Comparison of ENCODE assay signal across 29 mouse cellular contexts in the genomic region with DNA sequence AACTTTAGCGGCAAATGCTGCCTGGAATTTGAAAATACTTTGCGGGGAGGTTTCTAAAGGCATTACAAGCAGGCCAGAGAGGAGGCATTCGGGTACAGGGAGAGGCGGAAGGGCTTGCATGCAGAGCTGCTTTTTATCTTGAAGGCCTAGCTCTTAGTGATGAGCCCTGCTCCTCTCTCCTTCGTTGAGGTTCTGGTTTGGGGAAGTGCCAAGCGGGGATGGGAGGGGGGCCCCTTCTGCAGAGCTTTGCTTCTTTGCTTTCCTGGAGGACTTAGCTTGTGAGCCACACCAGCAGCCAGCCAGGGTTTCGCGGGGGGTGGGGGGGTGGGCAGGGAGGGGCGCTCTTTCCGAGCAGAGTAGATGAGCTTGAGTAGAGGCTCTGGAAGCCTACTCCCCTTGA. TPM values are rescaled to one million over a fixed set of nuclear protein-coding genes. Genes with fewer than 3 reads are reported as not detected.
DNase-seq lines count a peak whose midpoint lies in the region; ATAC-seq and TF ChIP-seq lines count a peak whose summit lies in the region.
"Had no signal": no experiment of that assay in that cellular context is flagged by ENCODE, and none has a peak within 500 bp of the region (broad histone marks: within the 10 kb centered on the region; RNA-seq: fewer than 3 reads in every experiment).

No protein-coding gene starts in this region.

- H3K4me1 ChIP-seq in cerebellum, adult 2 months (ENCODE audit: control insufficient read depth, insufficient read depth, low read length) = peaks cover 38% of the 10 kb centered on the region
- H3K4me1 ChIP-seq in forebrain, embryonic 13.5 days = peaks cover 47% of the 10 kb centered on the region
- peaks cover 38% of the 10 kb centered on the region for H3K4me1 ChIP-seq in forebrain, embryonic 16.5 days (replicated peaks; ENCODE audit: control insufficient read depth, insufficient read depth, low read length)
- H3K4me1 ChIP-seq in neural tube, embryonic 13.5 days (replicated peaks) = peaks cover 57% of the 10 kb centered on the region
- peaks cover 51% of the 10 kb centered on the region for H3K4me1 ChIP-seq in neural tube, embryonic 15.5 days
- peaks cover 16% of the 10 kb centered on the region for H3K4me1 ChIP-seq in midbrain, embryonic 10.5 days

- H3K27ac ChIP-seq in cerebellum, adult 2 months (ENCODE audit: insufficient read depth, low read length) = 0 out of 2 replicates have a peak overlapping the region, but pooled peaks have one; percentile 93
- peak overlapping the region; percentile 81; the same call in 1 of the 2 replicates for H3K27ac ChIP-seq in forebrain, embryonic 13.5 days
- no peak overlapping the region for H3K27ac ChIP-seq in forebrain, embryonic 16.5 days (ENCODE audit: low read length)
- peak overlapping the region; percentile 87 for H3K27ac ChIP-seq in neural tube, embryonic 13.5 days (replicated peaks)
- peak overlapping the region; percentile 85 for H3K27ac ChIP-seq in neural tube, embryonic 15.5 days (replicated peaks)
- H3K27ac ChIP-seq in midbrain, embryonic 10.5 days (replicated peaks) = no peak overlapping the region
- H3K27ac ChIP-seq: embryonic facial prominence, embryonic 12.5 days; heart, adult 2 months; heart, embryonic 13.5 days; liver, embryonic 14.5 days; macrophage had no signal

- H3K9ac ChIP-seq in forebrain, embryonic 13.5 days = peak overlapping the region; percentile 23
- no peak overlapping the region for H3K9ac ChIP-seq in forebrain, embryonic 16.5 days (replicated peaks; ENCODE audit: low read depth, low read length)
- no peak overlapping the region; the same call in 1 of the 2 replicates for H3K9ac ChIP-seq in neural tube, embryonic 13.5 days
- H3K9ac ChIP-seq in neural tube, embryonic 15.5 days (replicated peaks) = no peak overlapping the region
- H3K9ac ChIP-seq: embryonic facial prominence, embryonic 12.5 days; liver, embryonic 14.5 days had no signal

- no peaks in the 10 kb centered on the region for H3K9me3 ChIP-seq in forebrain, embryonic 13.5 days (replicated peaks)
- H3K9me3 ChIP-seq in forebrain, embryonic 16.5 days (ENCODE audit: control insufficient read depth, low read length) = no peaks in the 10 kb centered on the region
- H3K9me3 ChIP-seq in neural tube, embryonic 13.5 days = no peaks in the 10 kb centered on the region
- H3K9me3 ChIP-seq in neural tube, embryonic 15.5 days (replicated peaks) = no peaks in the 10 kb centered on the region
- no peaks in the 10 kb centered on the region for H3K9me3 ChIP-seq in midbrain, embryonic 10.5 days (replicated peaks)
- H3K9me3 ChIP-seq: embryonic facial prominence, embryonic 12.5 days; heart, embryonic 13.5 days had no signal

- no peaks in the 10 kb centered on the region for H3K27me3 ChIP-seq in cerebellum, adult 2 months (ENCODE audit: control insufficient read depth, insufficient read depth, low read length)
- peaks cover 6% of the 10 kb centered on the region for H3K27me3 ChIP-seq in forebrain, embryonic 13.5 days
- no peaks in the 10 kb centered on the region for H3K27me3 ChIP-seq in forebrain, embryonic 16.5 days (replicated peaks; ENCODE audit: control insufficient read depth, insufficient read depth, low read length)
- peaks cover 32% of the 10 kb centered on the region for H3K27me3 ChIP-seq in neural tube, embryonic 13.5 days
- peaks cover 4% of the 10 kb centered on the region; the same call in 1 of the 2 replicates for H3K27me3 ChIP-seq in neural tube, embryonic 15.5 days (replicated peaks)
- H3K27me3 ChIP-seq in midbrain, embryonic 10.5 days (ENCODE audit: low read depth, poor library complexity, severe bottlenecking) = peaks cover 76% of the 10 kb centered on the region
- H3K27me3 ChIP-seq: Patski had no signal

- WGBS in cerebellum, adult 2 months = 66% methylated on average over 10 of the region's 10 CpGs
- WGBS in forebrain, embryonic 13.5 days = 31% methylated on average over 10 of the region's 10 CpGs
- 36% methylated on average over 10 of the region's 10 CpGs for WGBS in forebrain, embryonic 16.5 days
- 62% methylated on average over 10 of the region's 10 CpGs for WGBS in neural tube, embryonic 13.5 days
- WGBS in neural tube, embryonic 15.5 days = 62% methylated on average over 10 of the region's 10 CpGs
- 46% methylated on average over 10 of the region's 10 CpGs for WGBS in midbrain, embryonic 10.5 days

- no peak for TF ChIP-seq POLR2A in cerebellum, adult 2 months (IDR thresholded peaks at IDR 0.05; ENCODE audit: borderline replicate concordance, insufficient read depth, low read length)

- no peak for TF ChIP-seq CTCF in cerebellum, adult 2 months (IDR thresholded peaks at IDR 0.05; ENCODE audit: borderline replicate concordance, insufficient read depth, low read depth, low read length)

- no peak for DNase-seq in cerebellum, adult 2 months
- no peak for DNase-seq in cerebellum, adult 11 months
- DNase-seq in neural tube, embryonic 10.5 days (ENCODE audit: extremely low spot score, low spot score) = no peak
- no peak for DNase-seq in midbrain, embryonic 10.5 days (ENCODE audit: low spot score)
- DNase-seq: adrenal gland, postnatal 10 days; gastrocnemius, postnatal 36 days; heart, adult 2 months; heart, postnatal 10 days; kidney, adult 11 months; kidney, postnatal 25 days; liver; lung, adult 2 months; lung, postnatal 10 days; midbrain, embryonic 14.5 days; thymus, adult 2 months; thymus, postnatal 36 days had no signal

- no peak overlapping the region for H3K4me3 ChIP-seq in cerebellum, adult 2 months (replicated peaks; ENCODE audit: insufficient read depth, low read depth, low read length)
- H3K4me3 ChIP-seq in forebrain, embryonic 13.5 days = no peak overlapping the region
- no peak overlapping the region for H3K4me3 ChIP-seq in forebrain, embryonic 16.5 days (replicated peaks; ENCODE audit: low read length)
- no peak overlapping the region for H3K4me3 ChIP-seq in neural tube, embryonic 13.5 days
- H3K4me3 ChIP-seq in neural tube, embryonic 15.5 days (replicated peaks) = no peak overlapping the region
- no peak overlapping the region for H3K4me3 ChIP-seq in midbrain, embryonic 10.5 days
- H3K4me3 ChIP-seq: embryonic facial prominence, embryonic 12.5 days; heart, adult 2 months; heart, embryonic 13.5 days had no signal

- H3K4me2 ChIP-seq in forebrain, embryonic 13.5 days = no peak overlapping the region
- H3K4me2 ChIP-seq in forebrain, embryonic 16.5 days (ENCODE audit: low read length) = no peak overlapping the region
- no peak overlapping the region for H3K4me2 ChIP-seq in neural tube, embryonic 13.5 days
- H3K4me2 ChIP-seq in neural tube, embryonic 15.5 days = no peak overlapping the region
- H3K4me2 ChIP-seq: embryonic facial prominence, embryonic 12.5 days had no signal

- no peaks in the 10 kb centered on the region for H3K36me3 ChIP-seq in forebrain, embryonic 13.5 days (ENCODE audit: poor library complexity, severe bottlenecking)
- H3K36me3 ChIP-seq in forebrain, embryonic 16.5 days (ENCODE audit: control insufficient read depth, insufficient read depth) = no peaks in the 10 kb centered on the region
- no peaks in the 10 kb centered on the region for H3K36me3 ChIP-seq in neural tube, embryonic 13.5 days
- no peaks in the 10 kb centered on the region for H3K36me3 ChIP-seq in neural tube, embryonic 15.5 days
- H3K36me3 ChIP-seq in midbrain, embryonic 10.5 days = no peaks in the 10 kb centered on the region
- H3K36me3 ChIP-seq: embryonic facial prominence, embryonic 12.5 days; heart, embryonic 13.5 days had no signal

- ATAC-seq in forebrain, embryonic 13.5 days = no peak
- ATAC-seq in forebrain, embryonic 16.5 days = no peak
- ATAC-seq in neural tube, embryonic 13.5 days (ENCODE audit: low read depth) = no peak
- ATAC-seq in neural tube, embryonic 15.5 days (ENCODE audit: low FRiP score) = no peak
- ATAC-seq: forebrain, embryonic 14.5 days; inflammation-experienced regulatory T-cells, adult 6 months; Patski had no signal

RNA-seq across cellular contexts. Expression of a gene that starts 14.5 kb away (rescaled TPM):
- 28.1 and 29.3 TPM in 2 replicates for polyA plus RNA-seq in cerebellum, adult 2 months (2012; rRNA removed)
- 2.3 and 2.7 TPM in 2 replicates for polyA plus RNA-seq in forebrain, embryonic 13.5 days (2015; fragmentation: Nextera tagmentation; extraction: Ambion mirVana)
- 5.2 and 9.4 TPM in 2 replicates for polyA plus RNA-seq in forebrain, embryonic 16.5 days (2015; fragmentation: Nextera tagmentation; extraction: Ambion mirVana)
- polyA plus RNA-seq in neural tube, embryonic 13.5 days (2015; fragmentation: Nextera tagmentation; extraction: Ambion mirVana) = 17.1 and 23.5 TPM in 2 replicates
- polyA plus RNA-seq in neural tube, embryonic 15.5 days (2015; fragmentation: Nextera tagmentation; extraction: Ambion mirVana) = 18.2 and 19.4 TPM in 2 replicates
- 0.15 and 0.24 TPM in 2 replicates for polyA plus RNA-seq in midbrain, embryonic 10.5 days (2016; fragmentation: Nextera tagmentation; extraction: Ambion mirVana)
- polyA plus RNA-seq: heart, adult 2 months; kidney, embryonic 14.5 days; liver, embryonic 14.5 days; lung, adult 2 months; macrophage; Patski had no signal

RNA-seq across cellular contexts. Expression of a gene that starts 28.9 kb away (rescaled TPM):
- polyA plus RNA-seq in cerebellum, adult 2 months (2012; rRNA removed) = 122 and 127 TPM in 2 replicates
- polyA plus RNA-seq in forebrain, embryonic 13.5 days (2015; fragmentation: Nextera tagmentation; extraction: Ambion mirVana) = 46.1 and 53.1 TPM in 2 replicates
- 61.5 and 62.7 TPM in 2 replicates for polyA plus RNA-seq in forebrain, embryonic 16.5 days (2015; fragmentation: Nextera tagmentation; extraction: Ambion mirVana)
- polyA plus RNA-seq in neural tube, embryonic 13.5 days (2015; fragmentation: Nextera tagmentation; extraction: Ambion mirVana) = 39.2 and 45.6 TPM in 2 replicates
- 37.2 and 40.8 TPM in 2 replicates for polyA plus RNA-seq in neural tube, embryonic 15.5 days (2015; fragmentation: Nextera tagmentation; extraction: Ambion mirVana)
- polyA plus RNA-seq in midbrain, embryonic 10.5 days (2016; fragmentation: Nextera tagmentation; extraction: Ambion mirVana) = 33.2 and 35.5 TPM in 2 replicates

RNA-seq across cellular contexts. Expression of a gene that starts 45.4 kb away (rescaled TPM):
- polyA plus RNA-seq in cerebellum, adult 2 months (2012; rRNA removed) = 55.9 and 71.0 TPM in 2 replicates
- polyA plus RNA-seq in forebrain, embryonic 13.5 days (2015; fragmentation: Nextera tagmentation; extraction: Ambion mirVana) = 1.6 and 2.2 TPM in 2 replicates
- 6.4 and 11.2 TPM in 2 replicates for polyA plus RNA-seq in forebrain, embryonic 16.5 days (2015; fragmentation: Nextera tagmentation; extraction: Ambion mirVana)
- polyA plus RNA-seq in neural tube, embryonic 13.5 days (2015; fragmentation: Nextera tagmentation; extraction: Ambion mirVana) = 6.1 and 7.1 TPM in 2 replicates
- polyA plus RNA-seq in neural tube, embryonic 15.5 days (2015; fragmentation: Nextera tagmentation; extraction: Ambion mirVana) = 10.8 and 12.3 TPM in 2 replicates
- polyA plus RNA-seq in midbrain, embryonic 10.5 days (2016; fragmentation: Nextera tagmentation; extraction: Ambion mirVana) = 0.14 and 0.75 TPM in 2 replicates
- polyA plus RNA-seq: heart, embryonic 13.5 days; limb, embryonic 11.5 days; liver, embryonic 14.5 days; macrophage; Patski had no signal

Comparison
In these comparisons a context has a peak if more than half of its experiments do, and no peak if none do; other contexts are left out.
1. H3K27ac ChIP-seq: peak in cerebellum, adult 2 months (single experiment), forebrain, embryonic 13.5 days (single experiment), neural tube, embryonic 13.5 days (single experiment) and neural tube, embryonic 15.5 days (single experiment); none in forebrain, embryonic 16.5 days (single experiment) and midbrain, embryonic 10.5 days (single experiment).